Mouse (Mus musculus): ENCODE data around the gene Nrxn3. TPM values are rescaled to one million over a fixed set of nuclear protein-coding genes. Genes with fewer than 3 reads are reported as not detected.

The Nrxn3 gene
- polyA plus RNA-seq, 1 experiment = not detected

DNA sequence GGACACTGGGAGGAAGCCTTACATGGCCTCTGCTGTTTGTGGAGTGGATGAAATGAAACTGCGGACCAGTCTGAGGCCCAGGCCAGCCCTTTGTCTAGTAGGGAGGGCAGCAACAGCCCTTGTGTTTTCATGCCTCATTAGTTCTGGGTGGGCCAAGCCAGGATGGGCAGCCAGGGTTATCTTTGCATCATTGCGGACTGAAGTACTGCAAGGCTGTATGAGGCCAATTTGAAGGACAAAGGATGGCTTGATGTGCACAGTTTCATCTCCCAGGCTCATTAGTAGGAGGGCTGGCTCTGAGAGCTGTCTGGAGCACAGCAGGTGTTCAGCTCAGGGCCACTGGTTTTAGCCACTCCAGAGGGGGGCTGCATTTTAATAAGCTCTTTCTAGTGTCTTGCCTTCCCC lies 458.5 kb downstream of the Nrxn3 start:
- TF ChIP-seq CTCF (IDR thresholded peaks at IDR 0.05; ENCODE audit: low read depth, low read length) (no peak), POLR2A (IDR thresholded peaks at IDR 0.05; ENCODE audit: borderline replicate concordance, low read depth, low read length) (no peak)
- Histone ChIP-seq H3K4me3 (ENCODE audit: insufficient read depth, low read length) (no peak overlapping the region), H3K27ac (ENCODE audit: insufficient read depth, low read depth, low read length) (no peak overlapping the region), H3K4me1 (ENCODE audit: control insufficient read depth, insufficient read depth, low read length) (no peaks in the 10 kb centered on the region)

DNA sequence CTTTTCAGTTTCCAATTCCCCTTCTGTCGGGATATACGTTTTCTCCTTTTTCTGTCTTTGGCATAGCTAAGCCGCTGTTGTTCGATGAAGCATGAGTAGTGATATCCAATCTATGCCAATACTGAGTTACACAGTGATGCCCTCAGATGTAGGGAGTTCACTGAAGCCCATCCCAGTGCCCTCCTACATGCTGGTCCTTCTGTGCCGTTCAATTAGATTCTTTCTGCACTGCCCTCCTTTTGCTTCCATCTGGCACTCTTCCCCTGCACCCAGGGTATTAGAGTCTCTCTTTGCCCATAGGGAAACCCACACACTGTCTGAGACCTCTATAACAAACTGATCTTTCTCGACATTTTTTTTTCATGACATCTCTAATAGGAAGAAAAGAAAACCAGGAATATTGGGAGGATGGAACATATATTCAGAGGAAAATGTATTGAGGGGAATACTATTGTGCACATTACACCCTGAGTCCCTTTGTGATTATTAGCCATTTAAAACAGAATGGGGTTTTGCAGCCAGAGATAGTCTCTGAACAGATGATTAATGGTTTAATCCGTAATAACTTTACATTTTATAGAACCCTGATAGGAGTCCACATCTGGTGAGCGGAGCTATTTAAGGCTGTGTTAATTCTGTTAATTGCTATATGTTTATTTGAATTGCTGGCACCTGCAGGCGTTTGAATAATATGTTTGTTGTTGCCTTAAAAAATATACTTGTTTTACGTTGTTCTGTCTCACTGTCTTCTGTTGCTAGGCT lies 476.3 kb downstream of the Nrxn3 start:
- Histone ChIP-seq H3K4me1 (ENCODE audit: control insufficient read depth, insufficient read depth, low read length) (no peaks in the 10 kb centered on the region), H3K4me3 (ENCODE audit: insufficient read depth, low read length) (no peak overlapping the region), H3K27ac (ENCODE audit: insufficient read depth, low read depth, low read length) (no peak overlapping the region)
- TF ChIP-seq POLR2A (IDR thresholded peaks at IDR 0.05; ENCODE audit: borderline replicate concordance, low read depth, low read length) = no peak
- no peak for TF ChIP-seq CTCF (IDR thresholded peaks at IDR 0.05; ENCODE audit: low read depth, low read length)

DNA sequence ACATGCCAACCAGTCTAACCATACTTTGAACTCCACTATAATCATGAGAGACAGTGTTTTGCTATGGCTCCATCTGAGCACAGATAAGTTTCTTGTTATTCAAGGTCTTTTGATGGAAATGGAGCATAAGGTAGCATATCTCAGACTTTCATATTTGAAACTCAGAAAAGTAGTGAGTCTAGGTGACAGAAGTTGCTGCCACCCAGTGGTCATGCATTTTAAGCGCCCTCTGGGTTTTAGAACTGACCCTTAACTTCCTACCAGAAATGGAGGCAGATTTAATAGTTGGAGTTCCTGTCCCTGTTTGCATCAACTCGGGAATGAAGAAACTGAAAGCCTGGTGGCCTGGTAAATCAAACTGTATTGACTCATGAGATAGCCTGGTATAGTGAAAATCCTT lies 488.9 kb downstream of the Nrxn3 start:
- no peak for TF ChIP-seq POLR2A (IDR thresholded peaks at IDR 0.05; ENCODE audit: borderline replicate concordance, low read depth, low read length)
- TF ChIP-seq CTCF (IDR thresholded peaks at IDR 0.05; ENCODE audit: low read depth, low read length) = no peak
- Histone ChIP-seq H3K4me1 (ENCODE audit: control insufficient read depth, insufficient read depth, low read length) (no peaks in the 10 kb centered on the region), H3K4me3 (ENCODE audit: insufficient read depth, low read length) (no peak overlapping the region), H3K27ac (ENCODE audit: insufficient read depth, low read depth, low read length) (no peak overlapping the region)

DNA sequence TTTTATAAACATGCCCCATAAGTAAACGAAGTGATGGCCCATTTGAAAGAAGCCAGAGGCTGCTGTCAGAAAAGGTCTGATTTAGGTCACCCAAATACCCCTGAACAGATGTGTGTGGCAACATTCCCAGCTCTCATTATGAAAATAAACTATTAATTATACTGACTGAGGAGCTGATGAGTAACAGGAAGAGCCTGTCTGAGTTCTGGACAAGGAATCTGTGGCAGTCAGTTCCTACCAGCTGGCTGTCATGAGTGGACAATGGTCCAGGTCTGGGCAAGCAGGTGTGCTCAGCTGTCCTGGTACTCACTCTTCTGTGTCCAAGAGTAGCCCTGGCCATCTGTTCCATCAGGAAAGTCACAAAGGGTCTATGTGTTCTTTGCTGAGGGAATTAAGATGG lies 517.1 kb downstream of the Nrxn3 start:
- Histone ChIP-seq H3K27ac (ENCODE audit: insufficient read depth, low read depth, low read length) (no peak overlapping the region), H3K4me1 (ENCODE audit: control insufficient read depth, insufficient read depth, low read length) (no peaks in the 10 kb centered on the region), H3K4me3 (ENCODE audit: insufficient read depth, low read length) (no peak overlapping the region)
- TF ChIP-seq CTCF (IDR thresholded peaks at IDR 0.05; ENCODE audit: low read depth, low read length) (no peak), POLR2A (IDR thresholded peaks at IDR 0.05; ENCODE audit: borderline replicate concordance, low read depth, low read length) (no peak)

DNA sequence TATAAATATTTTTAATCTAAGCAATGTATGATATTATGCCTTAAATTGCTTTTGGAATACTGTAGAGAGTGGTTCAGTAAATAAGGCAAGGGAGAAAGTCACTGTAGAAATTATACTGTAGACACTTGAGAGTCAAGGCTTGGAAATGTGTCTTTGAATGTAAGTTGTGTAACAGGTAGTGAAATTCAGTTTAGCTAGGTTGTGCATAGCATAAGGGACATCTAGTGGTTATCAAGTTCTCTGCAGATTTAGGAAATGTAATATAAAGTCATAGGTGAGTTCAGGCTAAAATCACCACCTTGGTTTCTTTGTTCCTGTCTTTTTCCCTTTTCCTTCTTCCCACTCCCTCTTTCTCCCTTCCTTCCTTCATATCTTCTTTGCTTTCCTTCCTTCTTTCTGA lies 518.9 kb downstream of the Nrxn3 start:
- no peaks in the 10 kb centered on the region for H3K4me1 ChIP-seq (ENCODE audit: control insufficient read depth, insufficient read depth, low read length)
- no peak overlapping the region for H3K4me3 ChIP-seq (ENCODE audit: insufficient read depth, low read length)
- H3K27ac ChIP-seq (ENCODE audit: insufficient read depth, low read depth, low read length) = no peak overlapping the region
- TF ChIP-seq POLR2A (IDR thresholded peaks at IDR 0.05; ENCODE audit: borderline replicate concordance, low read depth, low read length) = no peak
- no peak for TF ChIP-seq CTCF (IDR thresholded peaks at IDR 0.05; ENCODE audit: low read depth, low read length)

DNA sequence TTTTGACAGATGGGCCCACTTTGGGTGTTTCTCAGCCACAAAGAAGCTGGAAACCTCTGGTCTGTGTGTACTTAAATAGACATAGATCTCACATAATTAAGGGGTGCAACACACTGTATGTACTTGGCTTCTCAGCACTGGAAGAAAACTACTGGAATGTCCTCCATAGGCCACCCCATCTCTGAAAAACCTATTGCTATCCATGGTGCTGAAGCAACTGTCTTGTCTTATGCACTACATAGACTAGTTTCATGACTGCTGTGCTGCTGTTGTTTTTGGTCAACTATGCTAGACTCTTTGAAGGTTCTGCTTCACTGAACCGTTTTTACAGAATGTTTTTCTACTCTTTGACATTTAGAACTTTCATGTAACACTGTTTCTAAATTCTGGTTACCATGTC lies 519.8 kb downstream of the Nrxn3 start:
- no peaks in the 10 kb centered on the region for H3K4me1 ChIP-seq (ENCODE audit: control insufficient read depth, insufficient read depth, low read length)
- no peak overlapping the region for H3K4me3 ChIP-seq (ENCODE audit: insufficient read depth, low read length)
- TF ChIP-seq CTCF (IDR thresholded peaks at IDR 0.05; ENCODE audit: low read depth, low read length) (no peak), POLR2A (IDR thresholded peaks at IDR 0.05; ENCODE audit: borderline replicate concordance, low read depth, low read length) (no peak)
- H3K27ac ChIP-seq (ENCODE audit: insufficient read depth, low read depth, low read length) = no peak overlapping the region

DNA sequence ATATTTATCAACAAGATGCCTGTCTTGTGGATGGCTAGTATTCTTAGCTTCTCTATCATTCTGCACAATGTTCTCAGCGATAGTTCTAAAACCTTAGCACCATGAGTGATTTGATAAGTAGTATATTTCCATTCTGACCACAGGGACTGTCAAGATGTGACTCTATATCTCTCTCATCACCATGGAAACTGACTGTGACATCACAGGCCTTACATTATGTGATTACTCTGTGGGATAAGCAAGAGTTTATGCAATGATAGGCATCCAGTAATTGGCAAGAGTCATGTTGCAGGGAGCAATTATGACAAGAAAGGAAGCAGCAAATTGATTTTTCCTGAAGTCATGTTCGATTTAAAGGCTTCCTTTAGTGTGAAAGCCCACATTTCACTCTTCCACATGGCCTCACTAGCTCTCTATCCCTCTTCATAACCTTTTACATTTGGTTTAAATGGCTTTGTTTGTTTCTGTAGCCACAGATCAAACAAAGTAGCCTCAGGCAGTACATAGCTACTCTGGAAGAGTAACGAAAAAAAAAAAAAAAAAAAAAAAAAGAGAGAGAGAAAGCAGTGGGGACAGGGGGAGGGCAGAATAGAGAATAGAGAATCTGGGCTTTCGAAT lies 532.7 kb downstream of the Nrxn3 start:
- H3K27ac ChIP-seq (ENCODE audit: insufficient read depth, low read depth, low read length) = no peak overlapping the region
- no peak overlapping the region for H3K4me3 ChIP-seq (ENCODE audit: insufficient read depth, low read length)
- no peak for TF ChIP-seq CTCF (IDR thresholded peaks at IDR 0.05; ENCODE audit: low read depth, low read length)
- TF ChIP-seq POLR2A (IDR thresholded peaks at IDR 0.05; ENCODE audit: borderline replicate concordance, low read depth, low read length) = no peak
- H3K4me1 ChIP-seq (ENCODE audit: control insufficient read depth, insufficient read depth, low read length) = no peaks in the 10 kb centered on the region

DNA sequence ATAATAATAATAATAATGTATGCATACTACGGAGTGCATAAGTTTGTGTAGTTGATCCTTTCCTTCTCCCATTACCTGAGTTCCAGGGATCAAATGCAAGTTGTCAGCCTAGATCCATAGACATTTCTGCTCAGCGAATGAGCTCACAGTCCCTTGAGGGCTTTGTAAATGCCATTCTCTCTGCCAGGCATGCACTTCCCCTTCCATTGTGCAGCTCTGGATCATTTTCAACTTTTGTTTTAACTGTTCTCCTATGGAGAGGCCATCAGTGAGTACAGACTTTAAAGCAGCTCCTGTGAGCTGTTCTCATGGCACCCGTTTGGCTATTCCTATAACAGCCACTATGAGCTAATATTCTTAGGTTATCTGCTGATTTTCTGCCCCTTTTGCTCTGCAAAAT lies 536.2 kb downstream of the Nrxn3 start:
- TF ChIP-seq POLR2A (IDR thresholded peaks at IDR 0.05; ENCODE audit: borderline replicate concordance, low read depth, low read length) (no peak), CTCF (IDR thresholded peaks at IDR 0.05; ENCODE audit: low read depth, low read length) (no peak)
- no peaks in the 10 kb centered on the region for H3K4me1 ChIP-seq (ENCODE audit: control insufficient read depth, insufficient read depth, low read length)
- no peak overlapping the region for H3K27ac ChIP-seq (ENCODE audit: insufficient read depth, low read depth, low read length)
- no peak overlapping the region for H3K4me3 ChIP-seq (ENCODE audit: insufficient read depth, low read length)

DNA sequence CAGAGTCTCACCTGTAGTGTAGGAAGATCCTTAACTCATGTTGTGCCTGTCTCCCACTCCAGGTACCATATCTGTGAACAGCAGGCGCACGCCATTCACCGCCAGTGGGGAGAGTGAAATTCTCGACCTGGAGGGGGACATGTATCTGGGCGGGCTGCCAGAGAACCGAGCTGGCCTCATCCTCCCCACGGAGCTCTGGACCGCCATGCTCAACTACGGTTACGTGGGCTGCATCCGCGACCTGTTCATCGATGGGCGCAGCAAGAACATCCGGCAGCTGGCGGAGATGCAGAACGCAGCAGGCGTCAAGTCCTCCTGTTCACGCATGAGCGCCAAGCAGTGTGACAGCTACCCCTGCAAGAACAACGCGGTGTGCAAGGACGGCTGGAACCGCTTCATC lies 537.4 kb downstream of the Nrxn3 start:
- H3K4me1 ChIP-seq (ENCODE audit: control insufficient read depth, insufficient read depth, low read length) = no peaks in the 10 kb centered on the region
- no peak overlapping the region for H3K27ac ChIP-seq (ENCODE audit: insufficient read depth, low read depth, low read length)
- TF ChIP-seq POLR2A (IDR thresholded peaks at IDR 0.05; ENCODE audit: borderline replicate concordance, low read depth, low read length) (no peak), CTCF (IDR thresholded peaks at IDR 0.05; ENCODE audit: low read depth, low read length) (no peak)
- H3K4me3 ChIP-seq (ENCODE audit: insufficient read depth, low read length) = no peak overlapping the region

DNA sequence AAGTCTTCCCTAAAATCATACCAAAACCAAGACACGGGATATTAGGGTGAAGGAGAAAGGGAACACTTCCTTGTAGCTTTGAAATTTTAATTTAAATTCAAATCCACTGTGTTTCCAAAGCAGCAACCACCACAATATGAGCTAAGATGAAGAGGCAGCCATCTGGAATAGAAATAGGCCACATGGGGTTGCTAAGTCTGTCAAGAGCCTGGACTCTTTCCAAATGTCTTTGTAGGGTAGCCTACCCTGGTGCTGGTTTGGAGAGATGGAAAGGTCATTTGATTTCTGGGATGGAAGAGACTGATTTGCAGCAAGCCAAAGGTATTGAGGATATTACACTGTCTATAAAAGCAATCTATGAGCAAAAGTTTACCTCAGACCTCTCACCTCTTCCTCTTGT lies 539.6 kb downstream of the Nrxn3 start:
- H3K4me3 ChIP-seq (ENCODE audit: insufficient read depth, low read length) = no peak overlapping the region
- TF ChIP-seq CTCF (IDR thresholded peaks at IDR 0.05; ENCODE audit: low read depth, low read length) = no peak
- no peak for TF ChIP-seq POLR2A (IDR thresholded peaks at IDR 0.05; ENCODE audit: borderline replicate concordance, low read depth, low read length)
- no peaks in the 10 kb centered on the region for H3K4me1 ChIP-seq (ENCODE audit: control insufficient read depth, insufficient read depth, low read length)
- H3K27ac ChIP-seq (ENCODE audit: insufficient read depth, low read depth, low read length) = no peak overlapping the region
